ENCODE assay signal across 8 mouse cellular contexts in genomic region chr19:28010471-28011395, GRCm38 (mm10). TPM values are rescaled to one million over a fixed set of nuclear protein-coding genes. Genes with fewer than 3 reads are reported as not detected.
DNase-seq lines count a peak whose midpoint lies in the region; ATAC-seq and TF ChIP-seq lines count a peak whose summit lies in the region.

TSS of gene Rfx3 (minus strand) at chr19:28011166.

- TF ChIP-seq CTCF in liver, adult 2 months (IDR thresholded peaks at IDR 0.05; ENCODE audit: low read depth, low read length): no peak

- H3K79me2 ChIP-seq in liver, adult 2 months (ENCODE audit: control insufficient read depth, insufficient read depth, low read length): no peaks in the 10 kb centered on the region
- peaks cover 41% of the 10 kb centered on the region for H3K79me2 ChIP-seq in myocyte (ENCODE audit: control insufficient read depth, insufficient read depth)

- TF ChIP-seq POLR2A in liver, adult 2 months (IDR thresholded peaks at IDR 0.05; ENCODE audit: extremely low read depth, insufficient read depth, low read length): no peak
- TF ChIP-seq POLR2A in myocyte (IDR thresholded peaks at IDR 0.05; ENCODE audit: insufficient read length, low read depth): peak; percentile 39

- H3K36me3 ChIP-seq in embryonic facial prominence, embryonic 13.5 days: no peaks in the 10 kb centered on the region
- H3K36me3 ChIP-seq in kidney, embryonic 15.5 days: no peaks in the 10 kb centered on the region
- H3K36me3 ChIP-seq in liver, adult 2 months (ENCODE audit: control insufficient read depth, insufficient read depth, low read length): no peaks in the 10 kb centered on the region
- no peaks in the 10 kb centered on the region for H3K36me3 ChIP-seq in myocyte (ENCODE audit: control insufficient read depth, insufficient read depth)
- H3K36me3 ChIP-seq in splenic B cell, adult 2 months (ENCODE audit: control insufficient read depth, insufficient read depth, low read length, poor library complexity, severe bottlenecking): no peaks in the 10 kb centered on the region

- peak within 1 kb of the TSS; percentile 97 for H3K4me3 ChIP-seq in embryonic facial prominence, embryonic 13.5 days
- H3K4me3 ChIP-seq in kidney, embryonic 15.5 days (replicated peaks): peak within 1 kb of the TSS; percentile 97
- peak within 1 kb of the TSS; percentile 97 for H3K4me3 ChIP-seq in liver, adult 2 months (ENCODE audit: insufficient read depth, low read depth, low read length)
- peak within 1 kb of the TSS; percentile 94 for H3K4me3 ChIP-seq in myocyte

- peak within 1 kb of the TSS; percentile 96 for H3K9ac ChIP-seq in embryonic facial prominence, embryonic 13.5 days
- peak within 1 kb of the TSS; percentile 95 for H3K9ac ChIP-seq in kidney, embryonic 15.5 days
- H3K9ac ChIP-seq in liver, adult 2 months (ENCODE audit: low read depth, low read length): peak within 1 kb of the TSS; percentile 98

- peak; percentile 87 for ATAC-seq in embryonic facial prominence, embryonic 13.5 days (ENCODE audit: insufficient number of reproducible peaks, insufficient read depth, low FRiP score, low TSS enrichment, low read depth)
- ATAC-seq in kidney, embryonic 15.5 days (replicated peaks; ENCODE audit: low FRiP score): peak; percentile 92

- no peaks in the 10 kb centered on the region for H3K9me3 ChIP-seq in embryonic facial prominence, embryonic 13.5 days
- no peaks in the 10 kb centered on the region for H3K9me3 ChIP-seq in kidney, embryonic 15.5 days (replicated peaks)

- peaks cover 8% of the 10 kb centered on the region; the same call in 1 of the 2 replicates for H3K4me1 ChIP-seq in embryonic facial prominence, embryonic 13.5 days
- peaks cover 4% of the 10 kb centered on the region for H3K4me1 ChIP-seq in kidney, embryonic 15.5 days
- peaks cover 3% of the 10 kb centered on the region; the same call in 1 of the 2 replicates for H3K4me1 ChIP-seq in liver, adult 2 months (ENCODE audit: control insufficient read depth, insufficient read depth, low read length)

- H3K4me2 ChIP-seq in embryonic facial prominence, embryonic 13.5 days: peak within 1 kb of the TSS; percentile 73
- H3K4me2 ChIP-seq in kidney, embryonic 15.5 days: peak within 1 kb of the TSS; percentile 84
- peak within 1 kb of the TSS; percentile 89 for H3K4me2 ChIP-seq in myocyte (ENCODE audit: low read depth)

- no peaks in the 10 kb centered on the region for H3K27me3 ChIP-seq in embryonic facial prominence, embryonic 13.5 days
- H3K27me3 ChIP-seq in kidney, embryonic 15.5 days: no peaks in the 10 kb centered on the region
- no peaks in the 10 kb centered on the region for H3K27me3 ChIP-seq in liver, adult 2 months (ENCODE audit: control insufficient read depth, insufficient read depth, low read length)
- no peaks in the 10 kb centered on the region for H3K27me3 ChIP-seq in myocyte (ENCODE audit: control insufficient read depth, insufficient read depth, insufficient read length)
- H3K27me3 ChIP-seq in splenic B cell, adult 2 months (ENCODE audit: control insufficient read depth, insufficient read depth, low read length, poor library complexity, severe bottlenecking): no peaks in the 10 kb centered on the region

- peak within 1 kb of the TSS; percentile 100 for H3K27ac ChIP-seq in embryonic facial prominence, embryonic 13.5 days
- H3K27ac ChIP-seq in kidney, embryonic 15.5 days: peak within 1 kb of the TSS; percentile 100
- H3K27ac ChIP-seq in liver, adult 2 months (replicated peaks; ENCODE audit: insufficient read depth, low read depth, low read length): peak within 1 kb of the TSS; percentile 100

- DNase-seq in CD4-positive helper T cell, adult 2 months (ENCODE audit: low read depth, low spot score): peak; percentile 94
- DNase-seq in adrenal gland, postnatal 25 days: peak; percentile 77
- peak; percentile 32 to 75 for DNase-seq in heart, adult 9 months (ENCODE audit: low spot score in 2 of 2)
- peak; percentile 69 for DNase-seq in liver, adult 2 months (ENCODE audit: extremely low read depth, low read depth, low spot score)
- peak; percentile 84 for DNase-seq in splenic B cell, adult 2 months (ENCODE audit: low read depth, low spot score)

- under 1% methylated on average over 73 of the region's 78 CpGs for WGBS in embryonic facial prominence, embryonic 13.5 days
- WGBS in kidney, embryonic 15.5 days: 0% methylated on average over 59 of the region's 78 CpGs
- under 1% methylated on average over 73 of the region's 78 CpGs for WGBS in liver, adult 2 months

- peak within 1 kb of the TSS; percentile 90 for H3ac ChIP-seq in myocyte (ENCODE audit: control insufficient read depth, insufficient read length)

TF ChIP-seq in myocyte, 11 proteins besides CTCF, POLR2A, EP300 and RAD21:
- no peak for TF ChIP-seq MYOG (IDR thresholded peaks at IDR 0.05; ENCODE audit: control insufficient read depth in 1 of 3, insufficient read depth in 1 of 3, insufficient read length in 2 of 3, low read depth in 2 of 3)
- TF ChIP-seq USF1 (IDR thresholded peaks at IDR 0.05; ENCODE audit: low read depth): no peak
- TF ChIP-seq MYOD1 (IDR thresholded peaks at IDR 0.05; ENCODE audit: control insufficient read depth in 1 of 3, insufficient read length in 2 of 3, low read depth in 2 of 3): no peak
- no peak for TF ChIP-seq MAX (IDR thresholded peaks at IDR 0.05; ENCODE audit: low read depth)

RNA-seq across cellular contexts. Expression of gene Rfx3, which starts in this region (rescaled TPM):
- 6.1 and 9.0 TPM in 2 replicates for total RNA-seq in adrenal gland, postnatal 25 days (2021)
- polyA plus RNA-seq in embryonic facial prominence, embryonic 13.5 days (2015; fragmentation: Nextera tagmentation; extraction: Ambion mirVana): 16.4 and 18.3 TPM in 2 replicates
- polyA plus RNA-seq in kidney, embryonic 15.5 days (2015; fragmentation: Nextera tagmentation; extraction: Ambion mirVana): 12.5 and 12.7 TPM in 2 replicates
- 2.1 and 2.6 TPM in 2 replicates for total RNA-seq in liver, adult 2 months (2014; rRNA removed)
- polyA plus RNA-seq in liver, adult 2 months (2012; rRNA removed): 0.55 and 0.70 TPM in 2 replicates
- polyA plus RNA-seq in myocyte (2012; fragmentation: generic; extraction: Trizol): 0.94 TPM

Comparison
In these comparisons a context has a peak if more than half of its experiments do, and no peak if none do; other contexts are left out.
1. Peak in every context shown above with its lines: DNase-seq, ATAC-seq, H3K4me3 ChIP-seq and H3K27ac ChIP-seq.